Mouse (Mus musculus) effector memory CD4-positive, alpha-beta T cell, adult 5 months (primary cell): ENCODE measurements around the gene Hamp. TPM values are rescaled to one million over a fixed set of nuclear protein-coding genes. Genes with fewer than 3 reads are reported as not detected.

Source experiments
- polyA plus RNA-seq: library from polyadenylated mRNA; unstranded; fragments of 100-300 nt; shearing (Covaris generic); gene quantifications from one replicate; pipeline ENCODE4 v1.2.1, GENCODE M21; 2017

The Hamp gene
- polyA plus RNA-seq: not detected

GRCm38 (mm10) chr7:30943909-30944635, at the start of gene Hamp:
Hamp (minus strand) TSS chr7:30944032.

GRCm38 (mm10) chr7:30973501-30974289, 29.9 kb upstream of the Hamp start, which contains the start of gene Fam187b:
Fam187b (plus strand) TSS chr7:30973790.

DNA sequence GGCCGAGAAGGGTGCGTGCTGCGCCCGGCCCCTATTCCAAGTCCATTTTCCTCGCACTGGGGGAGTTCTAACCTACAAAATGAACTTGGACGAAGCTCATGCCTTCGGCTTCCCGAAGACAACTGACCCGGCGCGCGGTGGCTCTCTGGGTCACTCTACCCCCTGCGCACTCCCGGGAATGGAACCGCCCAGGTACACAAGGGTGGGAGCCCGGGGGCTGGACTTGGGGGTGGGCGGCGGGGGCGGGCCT, 29.3 kb upstream of the Hamp start, which contains the start of gene Lsr:
TSS of gene Lsr (minus strand) at position 214 of the 250 bp plus-strand sequence.

DNA sequence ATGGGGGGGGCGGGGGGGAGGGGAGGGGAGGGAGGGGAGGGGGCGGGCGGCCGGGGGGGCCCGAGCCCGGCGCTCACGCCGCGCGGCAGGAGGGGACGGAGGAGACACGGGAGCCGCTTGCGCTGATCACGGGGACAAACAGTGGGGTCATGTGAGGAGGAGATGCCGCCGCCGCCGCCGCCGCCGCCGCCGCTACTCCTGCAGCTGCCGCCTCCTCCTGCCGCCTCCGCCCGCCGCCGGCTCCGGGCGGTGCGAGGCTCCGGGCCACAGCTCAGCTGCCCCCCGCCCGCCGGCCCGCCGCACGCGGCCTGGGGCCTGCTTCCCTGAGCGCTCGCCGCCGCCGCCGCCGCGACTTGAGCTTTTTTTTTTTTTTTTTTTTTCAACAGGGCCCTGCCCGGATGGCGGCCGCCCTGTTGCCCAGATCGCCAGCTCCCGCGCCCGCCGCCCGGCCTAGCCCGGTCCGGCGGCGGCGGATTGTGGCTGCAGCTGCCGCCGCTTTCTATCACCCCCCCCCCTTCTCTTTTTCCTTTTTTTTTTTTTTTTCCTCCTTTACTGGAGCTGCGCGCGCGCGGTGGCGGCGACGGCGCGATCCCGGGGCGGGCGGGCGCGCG, 13.0 kb upstream of the Hamp start, which contains the start of gene Usf2:
TSS of gene Usf2 (minus strand) at position 48 of the 611 bp plus-strand sequence.

GRCm38 (mm10) chr7:30924581-30924980, 19.3 kb downstream of the Hamp start, which contains the start of gene Hamp2:
Hamp2 (minus strand) TSS chr7:30924681.

GRCm38 (mm10) chr7:30914732-30915131, 29.1 kb downstream of the Hamp start, which contains the start of gene Mag:
Mag (minus strand) TSS chr7:30914873.

Other genes starting within 250 kb of the Hamp start
- not detected for gene 2200002J24Rik, start 245.1 kb downstream of the Hamp start, polyA plus RNA-seq
- gene Atp4a, start 231.8 kb downstream of the Hamp start, polyA plus RNA-seq: not detected
- gene Tmem147, start 214.5 kb downstream of the Hamp start, polyA plus RNA-seq: 51.5 TPM
- not detected for gene Gapdhs, start 200.4 kb downstream of the Hamp start, polyA plus RNA-seq
- gene Sbsn, start 192.6 kb downstream of the Hamp start, polyA plus RNA-seq: 0.17 TPM
- not detected for gene Dmkn, start 180.3 kb downstream of the Hamp start, polyA plus RNA-seq
- gene Krtdap, start 156.1 kb downstream of the Hamp start, polyA plus RNA-seq: not detected
- not detected for gene Ffar2, start 120.3 kb downstream of the Hamp start, polyA plus RNA-seq
- not detected for gene Ffar3, start 87.9 kb downstream of the Hamp start, polyA plus RNA-seq
- gene Ffar1, start 82.5 kb downstream of the Hamp start, polyA plus RNA-seq: 0.09 TPM
- 28.6 TPM for gene Cd22, start 63.7 kb downstream of the Hamp start, polyA plus RNA-seq
- not detected for gene Mag, start 29.2 kb downstream of the Hamp start, polyA plus RNA-seq
- not detected for gene Hamp2, start 19.4 kb downstream of the Hamp start, polyA plus RNA-seq
- gene Usf2, start 12.8 kb upstream of the Hamp start, polyA plus RNA-seq: 10.7 TPM
- 7.7 TPM for gene Lsr, start 29.4 kb upstream of the Hamp start, polyA plus RNA-seq
- 0.46 TPM for gene Fam187b, start 29.8 kb upstream of the Hamp start, polyA plus RNA-seq
- 1,401 TPM for gene Fxyd5, start 98.4 kb upstream of the Hamp start, polyA plus RNA-seq
- not detected for gene Fxyd7, start 107.4 kb upstream of the Hamp start, polyA plus RNA-seq
- not detected for gene Fxyd1, start 113.2 kb upstream of the Hamp start, polyA plus RNA-seq
- not detected for gene Lgi4, start 115.3 kb upstream of the Hamp start, polyA plus RNA-seq
- gene Fxyd3, start 132.7 kb upstream of the Hamp start, polyA plus RNA-seq: not detected
- 1.4 TPM for gene Hpn, start 171.3 kb upstream of the Hamp start, polyA plus RNA-seq
- gene Scn1b, start 183.0 kb upstream of the Hamp start, polyA plus RNA-seq: not detected
- gene Gramd1a, start 211.9 kb upstream of the Hamp start, polyA plus RNA-seq: 398 TPM